Mouse (Mus musculus) pancreas, adult 10 weeks (tissue): Measurements from ENCODE around the gene Fli1. TPM values are rescaled to one million over a fixed set of nuclear protein-coding genes. Genes with fewer than 3 reads are reported as not detected.

ENCODE experiments used
- polyA plus RNA-seq: library from polyadenylated mRNA; stranded (reverse); fragments of 350-450 nt; fragmentation: Illumina TruSeq; extraction: RNeasy Lipid Tissue Mini Kit (QIAGEN cat#74804); gene quantifications from one replicate; pipeline ENCODE4 v1.2.3, GENCODE M21; 2015; ENCODE audit warnings: low read depth, low replicate concordance; ENCODE audit not compliant: insufficient read depth

The Fli1 gene
- 4.8 TPM for polyA plus RNA-seq

GRCm38 (mm10) chr9:32542212-32543039, at the start of gene Fli1:
TSS of gene Fli1 (minus strand) at chr9:32542861.

Other genes with a start within 250 kb of the Fli1 start
- gene Kcnj5, start 198.5 kb downstream of the Fli1 start, polyA plus RNA-seq, result not detected
- not detected for gene Kcnj1, start 170.4 kb downstream of the Fli1 start, polyA plus RNA-seq
- gene Ets1, start 93.4 kb upstream of the Fli1 start, polyA plus RNA-seq, result 8.3 TPM